Comparison of ENCODE assay signal across 25 mouse cellular contexts in genomic region chr6:120099392-120099791, GRCm38 (mm10). TPM values are rescaled to one million over a fixed set of nuclear protein-coding genes. Genes with fewer than 3 reads are reported as not detected.
DNase-seq lines count a peak whose midpoint lies in the region; ATAC-seq lines count a peak whose summit lies in the region.
"Had no signal": no experiment of that assay in that cellular context is flagged by ENCODE, and none has a peak within 500 bp of the region (broad histone marks: within the 10 kb centered on the region; RNA-seq: fewer than 3 reads in every experiment).

No protein-coding gene starts in this region.

- H3K4me2 ChIP-seq in forebrain, embryonic 16.5 days (ENCODE audit: low read length), result no peak overlapping the region
- H3K4me2 ChIP-seq in forebrain, embryonic 11.5 days (ENCODE audit: low read depth, low read length, severe bottlenecking), result no peak overlapping the region
- H3K4me2 ChIP-seq in hindbrain, embryonic 14.5 days (replicated peaks), result no peak overlapping the region
- H3K4me2 ChIP-seq: lung, embryonic 15.5 days; midbrain, embryonic 13.5 days; neural tube, embryonic 12.5 days; stomach, embryonic 15.5 days had no signal

- no peaks in the 10 kb centered on the region for H3K27me3 ChIP-seq in forebrain, embryonic 16.5 days (replicated peaks; ENCODE audit: control insufficient read depth, insufficient read depth, low read length)
- H3K27me3 ChIP-seq in forebrain, embryonic 11.5 days (ENCODE audit: control insufficient read depth, insufficient read depth, low read length), result no peaks in the 10 kb centered on the region
- no peaks in the 10 kb centered on the region for H3K27me3 ChIP-seq in hindbrain, embryonic 14.5 days (ENCODE audit: control insufficient read depth, insufficient read depth, low read length)
- H3K27me3 ChIP-seq: lung, embryonic 15.5 days; midbrain, embryonic 13.5 days; neural tube, embryonic 12.5 days; stomach, embryonic 15.5 days had no signal

- intact Hi-C loops in left cerebral cortex, postnatal 25 days (cut with DNase I), result loop anchor here (2.0 kb wide), 1 partner anchor 51 kb away; no protein-coding TSS in a partner anchor

- H3K4me3 ChIP-seq in forebrain, embryonic 16.5 days (replicated peaks; ENCODE audit: low read length), result no peak overlapping the region
- no peak overlapping the region for H3K4me3 ChIP-seq in forebrain, embryonic 11.5 days (ENCODE audit: low read depth, low read length)
- no peak overlapping the region for H3K4me3 ChIP-seq in hindbrain, embryonic 14.5 days (replicated peaks; ENCODE audit: low read length)
- H3K4me3 ChIP-seq: heart, embryonic 10.5 days; hindbrain, embryonic 10.5 days; lung, embryonic 15.5 days; midbrain, embryonic 13.5 days; neural tube, embryonic 12.5 days; stomach, embryonic 15.5 days had no signal

- no peaks in the 10 kb centered on the region for H3K36me3 ChIP-seq in forebrain, embryonic 16.5 days (ENCODE audit: control insufficient read depth, insufficient read depth)
- no peaks in the 10 kb centered on the region for H3K36me3 ChIP-seq in forebrain, embryonic 11.5 days (ENCODE audit: control insufficient read depth, insufficient read depth, low read length)
- H3K36me3 ChIP-seq in hindbrain, embryonic 14.5 days (replicated peaks; ENCODE audit: control insufficient read depth, insufficient read depth), result no peaks in the 10 kb centered on the region
- H3K36me3 ChIP-seq: heart, embryonic 10.5 days; hindbrain, embryonic 10.5 days; lung, embryonic 15.5 days; midbrain, embryonic 13.5 days; neural tube, embryonic 12.5 days; stomach, embryonic 15.5 days had no signal

- no peak overlapping the region for H3K27ac ChIP-seq in forebrain, embryonic 16.5 days (ENCODE audit: low read length)
- H3K27ac ChIP-seq in forebrain, embryonic 11.5 days (ENCODE audit: low read depth, low read length), result no peak overlapping the region
- no peak overlapping the region for H3K27ac ChIP-seq in hindbrain, embryonic 14.5 days
- H3K27ac ChIP-seq: heart, embryonic 10.5 days; hindbrain, embryonic 10.5 days; liver, embryonic 14.5 days; lung, embryonic 15.5 days; midbrain, embryonic 13.5 days; neural tube, embryonic 12.5 days; stomach, embryonic 15.5 days had no signal

- no peak for DNase-seq in forebrain, embryonic 11.5 days (ENCODE audit: low spot score)
- peak; percentile 28 to 38 for DNase-seq in kidney, postnatal 4 days
- no peak for DNase-seq in kidney, postnatal 14 days
- DNase-seq in right cerebral cortex, adult 2 months (ENCODE audit: low spot score in 2 of 2), result peak; percentile 31 to 36
- no peak for DNase-seq in right cerebral cortex, postnatal 14 days
- peak; percentile 24 to 88 for DNase-seq in left cerebral cortex, postnatal 25 days (ENCODE audit: low spot score in 2 of 2)
- no peak for DNase-seq in hindbrain, embryonic 14.5 days (ENCODE audit: low spot score)
- DNase-seq: adrenal gland, adult 2 months; cerebellum, postnatal 10 days; gastrocnemius, postnatal 36 days; kidney, adult 18-20 months; kidney, postnatal 36 days had no signal

- ATAC-seq in forebrain, embryonic 16.5 days, result 0 out of 2 replicates have a peak, but pooled peaks have one; percentile 33
- ATAC-seq in forebrain, embryonic 11.5 days (replicated peaks; ENCODE audit: low FRiP score), result no peak
- ATAC-seq in hindbrain, embryonic 14.5 days (ENCODE audit: low FRiP score), result no peak
- ATAC-seq: CD4-positive, CD25-positive, alpha-beta regulatory T cell, adult 4 months; midbrain, embryonic 13.5 days had no signal

- H3K4me1 ChIP-seq in forebrain, embryonic 16.5 days (replicated peaks; ENCODE audit: control insufficient read depth, insufficient read depth, low read length), result 0 out of 2 replicates have a peak, but pooled peaks cover 2% of the 10 kb centered on the region
- H3K4me1 ChIP-seq in forebrain, embryonic 11.5 days (replicated peaks; ENCODE audit: control insufficient read depth, insufficient read depth, low read length), result no peaks in the 10 kb centered on the region
- H3K4me1 ChIP-seq in hindbrain, embryonic 14.5 days (replicated peaks; ENCODE audit: control insufficient read depth, insufficient read depth, low read length), result no peaks in the 10 kb centered on the region
- H3K4me1 ChIP-seq: heart, embryonic 10.5 days; lung, embryonic 15.5 days; midbrain, embryonic 13.5 days; neural tube, embryonic 12.5 days; stomach, embryonic 15.5 days had no signal

- whole genome bisulfite sequencing in forebrain, embryonic 16.5 days, result 53% methylated on average over 5 of the region's 5 CpGs
- WGBS in forebrain, embryonic 11.5 days, result 84% methylated on average over 5 of the region's 5 CpGs
- WGBS in hindbrain, embryonic 14.5 days, result 73% methylated on average over 5 of the region's 5 CpGs

- H3K9ac ChIP-seq in forebrain, embryonic 16.5 days (replicated peaks; ENCODE audit: low read depth, low read length), result no peak overlapping the region
- no peak overlapping the region for H3K9ac ChIP-seq in forebrain, embryonic 11.5 days (ENCODE audit: low read length)
- no peak overlapping the region for H3K9ac ChIP-seq in hindbrain, embryonic 14.5 days
- H3K9ac ChIP-seq: liver, embryonic 14.5 days; lung, embryonic 15.5 days; midbrain, embryonic 13.5 days; neural tube, embryonic 12.5 days; stomach, embryonic 15.5 days had no signal

- H3K9me3 ChIP-seq in forebrain, embryonic 16.5 days (ENCODE audit: control insufficient read depth, low read length), result no peaks in the 10 kb centered on the region
- no peaks in the 10 kb centered on the region for H3K9me3 ChIP-seq in forebrain, embryonic 11.5 days (ENCODE audit: control insufficient read depth, low read length)
- H3K9me3 ChIP-seq in hindbrain, embryonic 14.5 days (ENCODE audit: control insufficient read depth, low read length), result no peaks in the 10 kb centered on the region
- H3K9me3 ChIP-seq: heart, embryonic 10.5 days; hindbrain, embryonic 10.5 days; lung, embryonic 15.5 days; midbrain, embryonic 13.5 days; neural tube, embryonic 12.5 days; stomach, embryonic 15.5 days had no signal

RNA-seq across cellular contexts. Expression of gene Ninj2, which starts 6.2 kb away (rescaled TPM):
- not detected in 2 replicates for polyA plus RNA-seq in forebrain, embryonic 16.5 days (2015; fragmentation: Nextera tagmentation; extraction: Ambion mirVana)
- not detected in 2 replicates for polyA plus RNA-seq in forebrain, embryonic 11.5 days (2014; fragmentation: Nextera tagmentation; extraction: Ambion mirVana)
- 1 to 10 TPM; 1.2 to 1.8 TPM for total RNA-seq in left cerebral cortex, postnatal 25 days (2021)
- not detected in 2 replicates for polyA plus RNA-seq in hindbrain, embryonic 14.5 days (2014; fragmentation: Nextera tagmentation; extraction: Ambion mirVana)
- total RNA-seq: adrenal gland, adult 2 months; gastrocnemius, postnatal 36 days; megakaryocyte, adult 5-6 weeks; MEL had no signal
- polyA plus RNA-seq: adrenal gland, adult 2 months; brain, embryonic 14.5 days; heart, embryonic 10.5 days; heart, postnatal 0 days; hindbrain, embryonic 10.5 days; midbrain, embryonic 13.5 days; neural tube, embryonic 12.5 days; stomach, embryonic 15.5 days had no signal

Comparison
In these comparisons a context has a peak if more than half of its experiments do, and no peak if none do; other contexts are left out.
1. DNase-seq: peak in kidney, postnatal 4 days (2 of 2), right cerebral cortex, adult 2 months (2 of 2) and left cerebral cortex, postnatal 25 days (2 of 2); none in forebrain, embryonic 11.5 days (single experiment), kidney, postnatal 14 days (single experiment), right cerebral cortex, postnatal 14 days (single experiment) and hindbrain, embryonic 14.5 days (single experiment).